Mouse (Mus musculus): ENCODE measurements around the gene Cdk13. TPM values are rescaled to one million over a fixed set of nuclear protein-coding genes. Genes with fewer than 3 reads are reported as not detected.
A peak's percentile ranks its signal among the peaks of the same experiment; 100 is the strongest.

Gene Cdk13
- polyA plus RNA-seq (2016; fragmentation: Nextera tagmentation; extraction: Ambion mirVana) = 11.1 and 15.5 TPM in 2 replicates

DNA sequence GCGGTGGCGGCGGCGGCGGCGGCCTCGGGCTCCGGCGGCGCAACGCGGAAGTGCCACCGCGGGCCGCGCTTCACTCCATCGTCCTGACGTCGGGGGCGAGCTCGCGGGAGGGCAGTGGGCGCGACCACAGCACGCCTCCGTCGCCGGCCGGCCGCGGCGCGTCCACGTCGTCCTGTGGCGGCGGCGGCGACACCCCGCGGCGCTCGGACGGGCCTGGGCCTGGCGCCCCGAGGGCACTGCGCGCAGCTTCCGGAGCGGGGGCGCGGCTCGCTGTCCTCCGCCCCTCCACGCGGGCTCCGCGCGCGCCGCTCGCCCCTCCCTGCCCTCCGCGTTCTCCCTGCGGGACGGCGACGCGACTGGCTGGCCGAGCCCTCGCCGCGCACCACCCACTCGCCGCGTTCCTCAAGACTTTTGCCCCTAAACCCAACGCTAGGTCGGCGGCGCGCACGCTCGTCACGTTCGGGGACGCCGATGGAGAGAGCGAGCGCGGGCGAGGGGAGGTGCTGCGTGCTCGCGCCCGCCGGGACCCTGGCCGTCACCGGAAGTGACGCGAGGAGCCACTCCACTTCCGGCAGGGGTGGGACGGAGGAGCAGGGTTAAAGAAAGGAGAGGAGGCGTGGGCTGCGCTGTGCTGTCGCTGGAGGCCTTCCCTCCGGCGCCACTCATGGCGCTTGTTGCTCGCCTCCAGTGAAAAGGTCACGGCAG lies at the start of gene Cdk13:
Gene Cdk13, minus strand, starts transcription at position 189 of the 705 bp plus-strand sequence.
- Histone ChIP-seq H3K27ac (peak within 1 kb of the TSS; percentile 99), H3K36me3 (peaks cover 5% of the 10 kb centered on the region), H3K9me3 (replicated peaks) (no peaks in the 10 kb centered on the region), H3K4me3 (peak within 1 kb of the TSS; percentile 100), H3K4me2 (peak within 1 kb of the TSS; percentile 92), H3K27me3 (replicated peaks) (no peaks in the 10 kb centered on the region), H3K9ac (peak within 1 kb of the TSS; percentile 100), H3K4me1 (peaks cover 24% of the 10 kb centered on the region)
- under 1% methylated on average over 68 of the region's 110 CpGs for WGBS (ENCODE audit: insufficient replicate concordance)
- peak; percentile 92 for ATAC-seq

DNA sequence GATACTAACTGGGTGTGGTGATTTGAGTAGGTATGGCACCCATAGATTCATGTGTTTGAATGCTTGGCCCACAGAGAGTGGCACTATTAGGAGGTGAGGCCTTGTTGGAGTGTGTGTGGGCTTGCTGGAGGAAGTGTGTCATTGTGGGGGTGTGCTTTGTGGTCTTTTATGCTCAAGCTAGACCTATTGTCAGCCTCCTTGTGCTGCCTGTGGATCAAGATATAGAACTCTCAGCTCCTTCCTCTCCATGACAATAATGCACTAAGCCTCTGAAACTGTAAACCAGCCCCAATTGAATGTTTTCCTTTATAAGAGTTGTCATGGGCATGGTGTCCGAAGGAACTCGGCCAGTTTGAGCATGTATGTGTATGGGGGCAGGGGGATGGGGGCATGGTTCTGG lies 38.4 kb upstream of the Cdk13 start:
- no peak for ATAC-seq

GRCm38 (mm10) chr13:17842756-17843155 lies 37.9 kb upstream of the Cdk13 start:
- Histone ChIP-seq H3K4me1 (no peaks in the 10 kb centered on the region), H3K27me3 (replicated peaks) (no peaks in the 10 kb centered on the region), H3K9me3 (replicated peaks) (no peaks in the 10 kb centered on the region), H3K4me3 (no peak overlapping the region), H3K27ac (no peak overlapping the region), H3K4me2 (no peak overlapping the region), H3K9ac (no peak overlapping the region), H3K36me3 (no peaks in the 10 kb centered on the region)
- no peak for ATAC-seq
- 45% methylated on average over 4 of the region's 4 CpGs for WGBS (ENCODE audit: insufficient replicate concordance)

More for the DNA sequence above, 38.4 kb upstream of the Cdk13 start:
- Histone ChIP-seq H3K9ac (no peak overlapping the region), H3K27me3 (replicated peaks) (no peaks in the 10 kb centered on the region), H3K36me3 (no peaks in the 10 kb centered on the region), H3K9me3 (replicated peaks) (no peaks in the 10 kb centered on the region), H3K27ac (no peak overlapping the region), H3K4me3 (no peak overlapping the region), H3K4me1 (no peaks in the 10 kb centered on the region), H3K4me2 (no peak overlapping the region)
- 64% methylated on average over 2 of the region's 2 CpGs for WGBS (ENCODE audit: insufficient replicate concordance)

- Histone ChIP-seq H3K4me3 (no peak overlapping the region), H3K4me1 (no peaks in the 10 kb centered on the region), H3K27ac (no peak overlapping the region), H3K27me3 (replicated peaks) (no peaks in the 10 kb centered on the region), H3K9ac (no peak overlapping the region), H3K36me3 (no peaks in the 10 kb centered on the region), H3K9me3 (replicated peaks) (no peaks in the 10 kb centered on the region), H3K4me2 (no peak overlapping the region)
- ATAC-seq = no peak; the same call in 1 of the 2 replicates
- 79% methylated on average over 5 of the region's 5 CpGs for WGBS (ENCODE audit: insufficient replicate concordance)
Measured at GRCm38 (mm10) chr13:17839137-17839536, 34.2 kb upstream of the Cdk13 start.

DNA sequence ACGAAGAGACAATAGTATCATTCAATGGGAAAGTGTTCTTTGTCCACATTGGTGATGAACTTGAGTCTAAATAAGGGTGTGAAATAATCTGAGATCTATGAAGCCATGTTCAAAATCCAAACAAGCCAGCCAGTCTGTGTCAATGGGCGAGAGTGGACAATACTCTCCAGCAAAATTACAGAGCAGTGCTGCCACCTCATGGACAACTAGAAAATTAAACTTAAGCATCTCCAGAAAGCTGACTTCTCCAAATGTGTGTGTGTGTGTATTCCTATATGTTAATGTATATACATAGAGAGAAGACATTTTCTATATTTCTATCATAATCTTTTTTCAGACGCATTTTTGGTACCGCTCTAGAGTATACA lies 33.6 kb upstream of the Cdk13 start:
- 0 out of 2 replicates have a peak, but pooled peaks have one; percentile 18 for ATAC-seq
- WGBS (ENCODE audit: insufficient replicate concordance) = 24% methylated on average over 4 of the region's 4 CpGs
- no peaks in the 10 kb centered on the region for H3K9me3 ChIP-seq (replicated peaks)

GRCm38 (mm10) chr13:17837610-17838483 lies 33.0 kb upstream of the Cdk13 start:
- no peaks in the 10 kb centered on the region for H3K27me3 ChIP-seq (replicated peaks)
- no peak for ATAC-seq
- 36% methylated on average over 16 of the region's 16 CpGs for WGBS (ENCODE audit: insufficient replicate concordance)
- no peak overlapping the region for H3K9ac ChIP-seq
- no peaks in the 10 kb centered on the region for H3K36me3 ChIP-seq
- H3K4me1 ChIP-seq = no peaks in the 10 kb centered on the region
- no peak overlapping the region for H3K27ac ChIP-seq
- no peak overlapping the region for H3K4me3 ChIP-seq
- no peak overlapping the region for H3K4me2 ChIP-seq
- no peaks in the 10 kb centered on the region for H3K9me3 ChIP-seq (replicated peaks)

More for the DNA sequence above, 33.6 kb upstream of the Cdk13 start:
- Histone ChIP-seq H3K4me1 (no peaks in the 10 kb centered on the region), H3K36me3 (no peaks in the 10 kb centered on the region), H3K27ac (no peak overlapping the region), H3K9ac (no peak overlapping the region), H3K27me3 (replicated peaks) (no peaks in the 10 kb centered on the region), H3K4me3 (no peak overlapping the region), H3K4me2 (no peak overlapping the region)

DNA sequence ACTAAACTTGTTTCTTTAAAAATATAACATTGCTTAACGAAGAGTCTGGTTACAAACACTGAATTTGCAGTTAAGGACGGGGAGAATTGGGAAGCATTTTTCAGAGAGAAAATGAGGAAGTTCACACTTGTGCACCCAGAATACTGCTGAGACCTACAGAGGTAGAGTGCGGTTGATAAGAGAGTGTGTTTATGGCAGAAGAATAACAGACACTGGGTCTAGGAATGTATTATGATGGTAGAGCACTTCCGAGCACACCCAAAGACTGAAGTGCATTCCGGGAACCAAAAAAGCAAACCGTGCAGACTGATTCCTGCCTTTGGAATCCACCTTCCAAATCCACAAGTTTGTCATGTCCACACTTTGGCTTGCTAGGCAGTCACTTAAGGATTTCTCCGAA lies 31.9 kb upstream of the Cdk13 start:
- no peak overlapping the region for H3K27ac ChIP-seq
- 42% methylated on average over 7 of the region's 7 CpGs for WGBS (ENCODE audit: insufficient replicate concordance)
- H3K4me2 ChIP-seq = no peak overlapping the region
- H3K9me3 ChIP-seq (replicated peaks) = no peaks in the 10 kb centered on the region
- no peak overlapping the region for H3K9ac ChIP-seq
- H3K27me3 ChIP-seq (replicated peaks) = no peaks in the 10 kb centered on the region
- ATAC-seq = no peak
- no peaks in the 10 kb centered on the region for H3K4me1 ChIP-seq
- H3K4me3 ChIP-seq = no peak overlapping the region
- H3K36me3 ChIP-seq = no peaks in the 10 kb centered on the region

GRCm38 (mm10) chr13:17832940-17833339 lies 28.0 kb upstream of the Cdk13 start:
- Histone ChIP-seq H3K4me3 (no peak overlapping the region), H3K27ac (no peak overlapping the region), H3K9me3 (replicated peaks) (no peaks in the 10 kb centered on the region), H3K27me3 (replicated peaks) (no peaks in the 10 kb centered on the region), H3K9ac (no peak overlapping the region), H3K4me2 (no peak overlapping the region), H3K36me3 (no peaks in the 10 kb centered on the region), H3K4me1 (no peaks in the 10 kb centered on the region)
- WGBS (ENCODE audit: insufficient replicate concordance) = 55% methylated on average over 3 of the region's 3 CpGs
- ATAC-seq = no peak

- WGBS (ENCODE audit: insufficient replicate concordance) = 72% methylated on average over 2 of the region's 2 CpGs
- no peak for ATAC-seq
Measured at GRCm38 (mm10) chr13:17817226-17817625, 12.3 kb upstream of the Cdk13 start.

GRCm38 (mm10) chr13:17805614-17805975 lies 698 bp upstream of the Cdk13 start:
- Histone ChIP-seq H3K4me1 (peaks cover 18% of the 10 kb centered on the region), H3K36me3 (peaks cover 2% of the 10 kb centered on the region), H3K27ac (peak overlapping the region; percentile 99), H3K9ac (peak overlapping the region; percentile 100), H3K27me3 (replicated peaks) (no peaks in the 10 kb centered on the region), H3K9me3 (replicated peaks) (no peaks in the 10 kb centered on the region), H3K4me2 (peak overlapping the region; percentile 92), H3K4me3 (peak overlapping the region; percentile 100)
- WGBS (ENCODE audit: insufficient replicate concordance) = under 1% methylated on average over 14 of the region's 14 CpGs
- ATAC-seq = peak; percentile 7; the same call in 1 of the 2 replicates

More at GRCm38 (mm10) chr13:17817226-17817625, 12.3 kb upstream of the Cdk13 start:
- Histone ChIP-seq H3K9ac (no peak overlapping the region), H3K4me2 (no peak overlapping the region), H3K4me3 (no peak overlapping the region), H3K27ac (no peak overlapping the region), H3K27me3 (replicated peaks) (peaks cover 4% of the 10 kb centered on the region; the same call in 1 of the 2 replicates), H3K4me1 (no peaks in the 10 kb centered on the region), H3K9me3 (replicated peaks) (no peaks in the 10 kb centered on the region), H3K36me3 (no peaks in the 10 kb centered on the region)

GRCm38 (mm10) chr13:17804058-17804841 lies 647 bp downstream of the Cdk13 start:
- peak overlapping the region; percentile 99 for H3K27ac ChIP-seq
- H3K4me3 ChIP-seq = peak overlapping the region; percentile 100
- peak overlapping the region; percentile 92 for H3K4me2 ChIP-seq
- H3K4me1 ChIP-seq = peaks cover 32% of the 10 kb centered on the region
- H3K27me3 ChIP-seq (replicated peaks) = no peaks in the 10 kb centered on the region
- ATAC-seq = peak; percentile 2
- H3K36me3 ChIP-seq = peaks cover 7% of the 10 kb centered on the region
- peak overlapping the region; percentile 100 for H3K9ac ChIP-seq
- 2% methylated on average over 88 of the region's 105 CpGs for WGBS (ENCODE audit: insufficient replicate concordance)
- no peaks in the 10 kb centered on the region for H3K9me3 ChIP-seq (replicated peaks)

All from liver, embryonic 12.5 days (tissue).